Mouse (Mus musculus): ENCODE results near the gene Omt2b.
"Not testable (repeated sequence)": the region's sequence is repeated elsewhere in the genome, so short reads cannot be mapped to it uniquely, and the experiment has no call there.

Omt2b gene
- long read RNA-seq, experiment 1 = 0 reads
- long read RNA-seq, experiment 2 = 0 reads

DNA sequence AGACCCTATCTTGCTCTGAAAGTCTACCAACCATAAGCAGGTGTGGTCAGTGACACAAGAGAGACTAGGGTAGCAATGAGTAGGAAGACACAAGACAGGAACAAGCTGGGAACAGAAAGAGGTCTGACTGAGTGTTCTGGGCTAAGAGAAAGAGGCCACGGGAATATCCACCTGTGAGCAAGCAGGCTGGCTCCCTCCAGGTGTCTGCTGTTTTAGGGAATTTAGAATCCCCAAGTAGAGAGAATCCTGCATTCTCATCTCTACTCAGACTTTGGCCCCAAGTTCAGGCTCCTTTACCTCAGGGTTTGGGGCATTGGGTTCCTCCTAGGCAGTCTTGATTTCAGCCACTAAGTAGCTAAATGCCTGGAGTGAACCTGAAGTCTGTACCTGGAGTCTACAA lies at the start of gene Omt2b:
Gene Omt2b, plus strand, starts transcription at position 301 of the 400 bp plus-strand sequence.
- intact Hi-C loops (cut with DNase I) = not testable (repeated sequence)

DNA sequence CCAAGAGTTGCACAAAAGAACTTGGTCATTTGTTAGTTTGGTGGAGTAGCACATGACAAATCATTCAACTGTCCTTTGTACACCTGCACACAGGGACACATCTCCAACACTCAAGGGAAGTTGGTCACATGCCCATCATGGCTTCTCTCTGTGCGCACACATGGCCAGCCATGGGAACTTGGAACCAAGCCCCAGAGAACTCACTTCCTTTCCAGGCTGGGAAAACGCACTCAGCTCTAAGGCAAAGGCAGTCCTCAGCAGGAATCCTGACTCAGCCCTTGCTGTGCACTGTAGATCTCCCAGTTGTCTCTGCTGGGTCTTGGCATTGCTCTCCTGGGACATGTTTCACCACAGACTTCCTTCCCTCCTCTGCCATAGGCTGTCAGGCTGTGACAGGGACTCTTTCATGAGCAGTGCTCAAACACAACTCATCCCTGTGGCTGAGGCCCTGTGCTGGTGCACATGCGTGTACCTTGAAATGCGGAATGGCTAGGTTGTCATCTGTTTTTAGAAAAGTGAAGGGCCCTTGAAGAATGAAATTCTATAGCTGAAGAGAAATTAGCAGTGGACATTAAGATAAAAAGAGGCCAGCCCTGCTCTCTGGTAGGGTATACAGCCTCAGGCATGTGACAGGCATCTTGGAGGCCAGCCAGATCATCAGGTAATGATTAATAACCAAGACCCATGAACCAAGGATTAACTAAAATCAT lies 45.2 kb upstream of the Omt2b start:
- intact Hi-C loops (cut with DNase I) = not testable (repeated sequence)

DNA sequence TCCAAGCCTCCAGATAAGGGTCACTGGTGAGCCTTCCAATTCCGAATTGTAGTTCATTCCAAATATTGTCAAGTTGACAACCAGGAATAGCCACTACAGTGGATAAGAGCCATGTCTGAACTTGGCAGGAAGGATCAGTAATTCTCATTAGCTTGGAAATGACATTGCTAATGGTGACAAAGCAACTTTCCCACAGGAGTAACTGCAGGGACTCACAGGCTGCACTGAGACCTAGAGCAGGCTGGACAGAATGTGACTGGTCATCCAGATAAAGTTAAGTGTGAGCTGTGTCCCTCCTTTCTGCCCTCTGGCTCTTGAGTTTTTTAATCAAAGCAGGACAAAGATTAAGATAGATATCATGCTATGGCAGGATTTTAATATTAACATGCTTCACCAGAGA lies 38.3 kb upstream of the Omt2b start:
- intact Hi-C loops (cut with DNase I) = not testable (repeated sequence)

DNA sequence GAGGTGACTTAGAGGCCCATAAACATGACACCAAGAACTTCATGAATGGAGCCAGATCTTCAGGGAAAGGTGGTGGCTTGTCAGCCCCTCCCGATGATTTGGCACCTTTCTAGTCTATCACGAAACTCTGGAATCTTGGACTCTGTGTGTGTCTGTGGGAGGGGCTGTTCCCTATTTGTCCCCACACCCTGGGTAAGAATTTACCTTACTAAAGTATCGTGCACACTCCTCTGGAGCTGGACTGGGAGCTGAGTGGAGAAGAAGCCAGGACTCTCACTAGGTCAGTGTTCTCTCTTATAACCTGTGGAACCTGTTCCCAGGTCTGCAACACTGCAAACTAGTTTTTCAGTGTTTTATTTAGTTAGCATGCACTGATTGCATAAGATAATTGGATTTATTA lies 37.7 kb upstream of the Omt2b start, which contains the start of gene Gm10639:
Gene Gm10639, plus strand, starts transcription at position 201 of the 400 bp plus-strand sequence.
- intact Hi-C loops (cut with DNase I) = not testable (repeated sequence)

DNA sequence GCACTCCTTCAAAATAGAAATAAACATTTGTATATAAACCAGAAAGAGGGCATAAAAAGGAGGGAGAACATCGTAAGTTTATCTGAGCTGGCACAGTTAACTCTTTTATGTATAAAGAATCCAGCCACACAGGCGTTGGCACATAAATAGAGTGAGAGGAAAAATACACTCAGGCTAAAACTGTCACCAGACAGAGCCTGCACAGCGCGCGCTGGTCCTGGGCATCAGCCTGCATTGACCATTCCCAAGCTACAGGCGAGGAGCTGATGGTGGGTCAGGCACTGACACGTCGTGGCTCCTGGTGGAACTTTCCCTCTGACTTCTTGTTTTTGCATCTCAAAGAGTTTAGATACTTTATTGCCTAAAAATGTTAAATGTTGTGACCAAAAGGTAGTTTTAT lies 34.9 kb upstream of the Omt2b start:
- intact Hi-C loops (cut with DNase I) = not testable (repeated sequence)

DNA sequence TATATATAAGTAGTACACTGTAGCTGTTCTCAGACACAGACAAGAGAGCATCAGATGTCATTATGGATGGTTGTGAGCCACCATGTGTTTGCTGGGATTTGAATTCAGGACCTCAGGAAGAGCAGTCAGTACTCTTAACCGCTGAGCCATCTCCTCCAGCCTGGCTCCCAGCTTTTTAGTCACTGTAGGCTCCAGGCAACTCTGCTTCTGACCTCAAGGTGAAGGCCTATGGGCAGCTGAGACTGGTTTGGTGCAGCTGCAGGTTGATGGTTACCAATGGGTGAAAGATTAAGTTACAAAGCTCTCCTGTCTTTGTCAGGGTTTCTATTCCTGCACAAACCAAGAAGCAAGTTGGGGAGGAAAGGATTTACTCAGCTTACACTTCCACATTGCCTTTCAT lies 33.7 kb upstream of the Omt2b start:
- intact Hi-C loops (cut with DNase I) = not testable (repeated sequence)

DNA sequence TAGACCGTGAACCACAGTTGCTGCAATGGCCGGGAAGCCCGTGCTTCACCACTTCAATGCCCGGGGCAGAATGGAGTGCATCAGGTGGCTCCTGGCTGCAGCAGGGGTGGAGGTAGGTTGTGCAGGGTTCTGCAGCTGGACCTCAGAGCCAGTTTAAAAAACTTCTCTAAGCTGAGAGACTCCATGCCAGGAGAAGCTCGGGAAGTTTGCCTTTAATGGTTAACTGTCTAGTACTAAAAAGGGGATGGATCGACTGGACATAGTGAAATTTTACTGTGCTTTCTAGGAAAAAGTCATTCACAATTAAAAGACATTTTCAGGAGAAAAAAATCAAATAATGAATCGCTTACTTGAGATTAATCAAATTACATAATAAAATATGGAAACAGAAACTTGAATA lies 32.6 kb upstream of the Omt2b start:
- intact Hi-C loops (cut with DNase I) = not testable (repeated sequence)

DNA sequence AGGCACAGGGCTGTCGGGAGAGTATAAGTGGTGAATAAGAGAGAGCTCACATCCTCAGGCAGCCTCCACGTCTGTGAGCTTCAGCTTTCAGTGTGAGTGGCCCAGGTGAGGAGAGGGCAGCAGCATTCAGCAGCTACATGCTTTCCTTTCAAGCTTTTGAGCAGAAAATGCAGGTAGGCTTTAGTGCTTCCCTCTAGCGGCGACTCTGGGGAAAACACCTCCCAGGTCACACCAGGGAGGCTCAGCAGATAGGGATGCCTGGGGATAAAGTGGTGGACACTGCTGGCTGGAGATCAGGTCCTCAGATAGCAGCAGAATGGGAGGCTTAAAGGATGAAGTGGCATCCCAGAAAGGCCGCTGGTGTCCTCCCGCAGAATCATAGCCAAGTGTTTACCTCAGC lies 31.3 kb upstream of the Omt2b start:
- intact Hi-C loops (cut with DNase I) = not testable (repeated sequence)

DNA sequence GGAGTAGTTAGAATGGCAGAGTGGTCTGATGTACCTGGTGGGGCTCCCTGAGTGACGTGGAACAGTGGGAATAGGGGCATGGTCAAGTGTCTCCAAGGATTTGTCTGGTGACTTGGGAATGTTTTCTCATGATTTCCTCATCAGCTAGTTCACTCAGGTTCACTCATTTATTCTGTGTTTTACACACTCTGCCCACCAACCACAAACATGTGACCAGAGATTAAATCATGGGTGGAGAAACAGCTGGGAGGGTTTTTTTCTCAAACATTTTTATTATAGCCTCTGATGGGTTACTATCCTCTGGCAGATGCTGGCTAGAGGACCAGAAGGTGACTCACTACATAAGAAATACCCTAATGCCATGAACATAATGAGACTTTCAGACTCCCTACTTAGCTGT lies 29.2 kb upstream of the Omt2b start:
- intact Hi-C loops (cut with DNase I) = no loop called here

DNA sequence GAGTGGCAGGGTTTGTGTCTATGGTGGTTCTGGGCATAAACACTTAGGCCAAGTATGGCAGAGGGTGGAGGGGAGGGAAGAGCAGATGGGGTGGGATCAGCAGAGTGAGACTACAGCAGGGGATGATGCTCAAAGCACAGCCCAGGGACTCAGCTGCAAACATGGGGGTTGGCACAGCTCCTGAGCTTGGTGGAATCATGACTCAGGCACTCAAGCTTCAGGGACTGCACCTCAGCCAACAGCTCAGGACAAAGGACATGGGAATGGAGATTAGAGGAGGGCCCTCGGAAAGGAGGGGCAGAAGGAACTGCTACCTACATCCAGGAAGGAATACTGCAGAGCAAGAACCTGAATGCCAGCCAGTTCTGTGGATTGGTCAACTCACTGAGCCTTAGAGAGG lies 28.2 kb upstream of the Omt2b start:
- intact Hi-C loops (cut with DNase I) = not testable (repeated sequence)

DNA sequence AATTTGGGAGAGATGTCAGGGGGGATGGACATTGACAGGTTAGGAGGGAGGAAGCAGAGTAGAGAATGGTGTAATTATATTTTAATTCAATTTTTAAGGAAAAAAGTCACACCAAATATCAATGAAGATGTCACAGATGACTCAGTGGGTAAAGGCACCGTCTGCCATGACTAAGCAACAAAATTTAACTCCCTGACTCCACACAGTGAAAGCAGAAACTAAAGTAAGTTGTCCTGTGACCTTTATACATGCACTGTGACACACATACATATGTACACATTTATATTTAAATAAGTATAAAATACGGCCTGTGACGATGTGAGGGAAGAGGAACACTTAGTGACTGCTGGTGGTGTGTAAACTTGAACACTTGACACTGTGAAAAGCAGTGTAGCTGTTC lies 19.3 kb upstream of the Omt2b start:
- intact Hi-C loops (cut with DNase I) = not testable (repeated sequence)

DNA sequence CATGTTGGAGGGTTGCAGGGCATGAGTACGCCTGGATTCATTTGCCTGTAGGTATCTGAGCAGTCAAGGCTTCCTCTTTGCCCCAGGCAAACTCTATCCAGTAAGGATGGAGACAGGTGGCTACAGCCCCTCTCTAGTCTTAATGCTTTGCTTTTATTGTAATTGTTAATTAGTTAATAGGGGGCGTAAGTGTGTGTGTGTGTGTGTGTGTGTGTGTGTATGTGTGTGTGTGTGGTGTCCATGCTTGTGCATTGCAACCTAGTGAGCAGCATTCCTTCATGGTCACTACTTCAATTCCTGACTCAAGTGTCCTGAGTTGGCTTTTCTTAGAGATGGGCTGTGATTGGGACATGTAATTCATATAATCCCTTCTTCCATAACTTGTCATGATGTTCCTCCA lies 12.7 kb upstream of the Omt2b start, which contains the start of gene Omt2a:
Gene Omt2a, minus strand, starts transcription at position 101 of the 400 bp plus-strand sequence.
- intact Hi-C loops (cut with DNase I) = loop anchor here (5.0 kb wide), 1 partner anchor 73 kb away; no protein-coding TSS in a partner anchor

DNA sequence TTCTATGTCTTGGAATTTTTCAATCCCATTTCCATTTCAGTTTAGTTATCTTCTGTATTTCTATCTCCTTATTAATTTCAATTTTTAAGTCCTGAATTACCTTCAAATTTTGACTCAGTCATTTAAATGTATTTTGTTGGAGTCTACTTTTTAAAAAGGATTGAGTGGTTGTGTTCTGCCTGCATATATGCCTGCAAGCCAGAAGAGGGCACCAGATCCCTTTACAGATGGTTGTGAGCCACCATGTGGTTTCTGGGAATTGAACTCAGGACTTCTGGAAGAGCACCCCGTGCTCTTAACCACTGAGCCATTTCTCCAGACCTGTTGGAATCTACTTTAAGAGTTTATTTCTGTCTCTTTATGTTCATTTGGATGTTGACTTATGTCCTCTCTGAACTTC lies 7.9 kb upstream of the Omt2b start:
- intact Hi-C loops (cut with DNase I) = loop anchor here (5.0 kb wide), 1 partner anchor 68 kb away; no protein-coding TSS in a partner anchor

DNA sequence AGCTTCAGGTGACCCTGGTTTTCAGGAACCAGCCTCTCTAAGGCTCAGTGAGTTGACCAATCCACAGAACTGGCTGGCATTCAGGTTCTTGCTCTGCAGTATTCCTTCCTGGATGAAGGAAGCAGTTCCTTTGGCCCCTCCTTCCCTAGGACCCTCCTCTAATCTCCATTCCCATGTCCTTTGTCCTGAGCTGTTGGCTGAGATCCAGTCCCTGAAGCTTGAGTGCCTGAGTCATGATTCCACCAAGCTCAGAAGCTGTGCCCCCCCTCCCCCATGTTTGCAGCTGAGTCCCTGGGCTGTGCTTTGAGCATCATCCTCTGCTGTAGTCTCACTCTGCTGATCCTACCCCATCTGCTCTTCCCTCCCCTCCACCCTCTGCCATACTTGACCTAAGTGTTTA lies 9.7 kb downstream of the Omt2b start:
- intact Hi-C loops (cut with DNase I) = not testable (repeated sequence)

DNA sequence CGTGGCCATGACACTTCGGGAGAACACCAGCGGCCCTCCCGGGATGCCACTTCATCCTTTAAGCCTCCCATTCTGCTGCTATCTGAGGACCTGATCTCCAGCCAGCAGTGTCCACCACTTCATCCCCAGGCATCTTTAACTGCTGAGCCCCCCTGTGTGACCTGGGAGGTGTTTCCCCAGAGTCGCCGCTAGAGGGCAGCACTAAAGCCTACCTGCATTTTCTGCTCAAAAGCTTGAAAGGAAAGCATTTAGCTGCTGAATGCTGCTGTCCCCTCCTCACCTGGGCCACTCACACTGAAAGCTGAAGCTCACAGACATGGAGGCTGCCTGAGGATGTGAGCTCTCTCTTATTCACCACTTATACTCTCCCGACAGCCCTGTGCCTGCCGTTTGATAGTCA lies 12.9 kb downstream of the Omt2b start:
- intact Hi-C loops (cut with DNase I) = not testable (repeated sequence)

DNA sequence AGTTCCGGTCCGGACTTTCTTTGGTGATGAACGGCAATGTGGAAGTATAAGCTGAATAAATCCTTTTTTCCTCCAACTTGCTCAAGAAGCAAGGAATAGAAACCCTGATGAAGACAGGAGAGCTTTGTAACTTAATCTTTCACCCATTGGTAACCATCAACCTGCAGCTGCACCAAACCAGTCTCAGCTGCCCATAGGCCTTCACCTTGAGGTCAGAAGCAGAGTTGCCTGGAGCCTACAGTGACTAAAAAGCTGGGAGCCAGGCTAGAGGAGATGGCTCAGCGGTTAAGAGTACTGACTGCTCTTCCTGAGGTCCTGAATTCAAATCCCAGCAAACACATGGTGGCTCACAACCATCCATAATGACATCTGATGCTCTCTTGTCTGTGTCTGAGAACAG lies 15.1 kb downstream of the Omt2b start:
- intact Hi-C loops (cut with DNase I) = not testable (repeated sequence)

DNA sequence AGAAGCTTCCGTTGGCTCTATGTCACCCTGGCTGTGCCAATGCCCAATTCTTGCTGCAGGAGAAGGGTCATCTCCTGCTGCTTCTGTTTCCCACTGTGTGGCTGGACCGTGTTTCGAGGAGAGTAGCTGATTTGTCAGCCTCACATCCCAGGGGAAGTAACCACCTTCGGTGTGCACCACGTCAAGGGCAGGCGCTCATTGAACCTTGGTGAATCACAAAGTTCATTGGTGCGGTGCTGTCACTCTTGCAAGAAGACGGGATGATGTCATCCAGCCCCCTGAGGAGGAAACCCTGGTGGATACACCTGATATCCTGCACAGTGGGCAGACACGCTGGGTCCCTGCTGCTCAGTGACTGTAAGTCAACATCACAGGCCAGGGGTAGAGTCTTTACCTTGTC lies 15.7 kb downstream of the Omt2b start:
- intact Hi-C loops (cut with DNase I) = not testable (repeated sequence)

DNA sequence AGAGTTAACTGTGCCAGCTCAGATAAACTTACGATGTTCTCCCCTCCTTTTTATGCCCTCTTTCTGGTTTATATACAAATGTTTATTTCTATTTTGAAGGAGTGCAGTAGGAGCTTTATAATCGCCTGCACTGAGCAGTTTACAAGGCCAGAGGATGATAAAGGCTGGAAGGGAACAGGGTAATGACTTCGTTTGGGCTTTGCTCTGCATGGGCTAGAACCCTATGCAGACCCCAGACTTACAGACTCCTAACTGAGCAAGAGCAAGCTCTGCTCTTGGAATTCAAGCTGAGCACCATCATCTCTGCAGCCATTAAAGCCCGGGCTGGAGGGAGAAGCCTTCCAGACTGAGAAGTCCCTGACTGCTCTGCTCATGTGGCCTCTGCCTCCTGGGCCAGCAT lies 17.8 kb downstream of the Omt2b start:
- intact Hi-C loops (cut with DNase I) = not testable (repeated sequence)

DNA sequence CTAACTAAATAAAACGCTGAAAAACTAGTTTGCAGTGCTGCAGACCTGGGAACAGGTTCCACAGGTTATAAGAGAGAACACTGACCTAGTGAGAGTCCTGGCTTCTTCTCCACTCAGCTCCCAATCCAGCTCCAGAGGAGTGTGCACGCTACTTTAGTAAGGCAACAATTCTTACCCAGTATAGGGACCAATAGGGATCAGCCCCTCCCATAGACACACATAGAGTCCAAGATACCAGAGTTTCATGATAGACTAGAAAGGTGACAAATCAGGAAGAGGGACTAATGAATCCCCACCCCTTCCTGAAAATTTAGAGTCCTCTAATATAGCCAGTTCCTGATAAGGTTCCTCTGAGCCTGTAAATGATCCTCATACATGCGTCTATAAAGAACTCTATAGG lies 19.6 kb downstream of the Omt2b start:
- intact Hi-C loops (cut with DNase I) = no loop called here

DNA sequence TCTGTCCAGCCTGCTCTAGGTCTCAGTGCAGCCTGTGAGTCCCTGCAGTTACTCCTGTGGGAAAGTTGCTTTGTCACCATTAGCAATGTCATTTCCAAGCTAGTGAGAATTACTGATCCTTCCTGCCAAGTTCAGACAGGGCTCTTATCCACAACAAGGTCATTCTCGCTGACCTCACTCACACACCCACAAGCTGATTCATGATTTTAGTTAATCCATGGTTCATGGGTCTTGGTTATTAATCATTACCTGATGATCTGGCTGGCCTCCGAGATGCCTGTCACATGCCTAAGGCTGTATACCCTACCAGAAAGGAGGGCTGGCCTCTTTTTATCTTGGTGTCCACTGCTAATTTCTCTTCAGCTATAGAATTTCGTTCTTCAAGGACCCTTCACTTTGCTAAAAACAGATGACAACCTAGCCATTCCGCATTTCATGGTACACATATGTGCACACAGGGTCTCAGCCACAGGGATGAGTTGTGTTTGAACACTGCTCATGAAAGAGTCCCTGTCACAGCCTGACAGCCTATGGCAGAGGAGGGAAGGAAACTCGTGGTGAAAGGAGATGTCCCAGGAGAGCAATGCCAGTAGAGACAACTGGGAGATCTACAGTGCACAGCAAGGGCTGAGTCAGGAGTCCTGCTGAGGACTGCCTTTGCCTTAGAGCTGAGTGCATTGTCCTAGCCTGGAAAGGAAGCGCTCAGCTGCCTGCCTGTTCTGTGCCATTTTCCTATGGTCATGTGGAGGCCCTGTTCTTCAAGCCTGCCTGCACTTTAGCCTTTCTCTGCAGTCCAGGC lies 21.0 kb downstream of the Omt2b start:
- intact Hi-C loops (cut with DNase I) = not testable (repeated sequence)

DNA sequence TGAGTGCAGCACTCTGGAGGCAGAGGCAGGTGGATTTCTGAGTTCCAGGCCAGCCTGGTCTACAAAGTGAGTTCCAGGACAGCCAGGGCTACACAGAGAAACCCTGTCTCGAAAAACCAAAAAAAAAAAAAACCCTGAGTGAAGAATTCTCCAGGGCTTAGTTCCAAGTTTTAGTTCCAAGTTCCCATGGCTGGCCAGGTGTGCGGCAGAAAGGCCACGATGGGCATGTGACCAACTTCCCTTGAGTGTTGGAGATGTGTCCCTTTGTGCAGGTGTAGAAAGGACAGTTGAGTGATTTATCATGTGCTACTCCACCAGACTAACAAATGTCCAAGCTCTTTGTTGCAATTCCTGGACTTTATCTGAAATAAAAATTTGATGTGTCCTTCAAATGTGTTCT lies 21.8 kb downstream of the Omt2b start:
- intact Hi-C loops (cut with DNase I) = not testable (repeated sequence)

DNA sequence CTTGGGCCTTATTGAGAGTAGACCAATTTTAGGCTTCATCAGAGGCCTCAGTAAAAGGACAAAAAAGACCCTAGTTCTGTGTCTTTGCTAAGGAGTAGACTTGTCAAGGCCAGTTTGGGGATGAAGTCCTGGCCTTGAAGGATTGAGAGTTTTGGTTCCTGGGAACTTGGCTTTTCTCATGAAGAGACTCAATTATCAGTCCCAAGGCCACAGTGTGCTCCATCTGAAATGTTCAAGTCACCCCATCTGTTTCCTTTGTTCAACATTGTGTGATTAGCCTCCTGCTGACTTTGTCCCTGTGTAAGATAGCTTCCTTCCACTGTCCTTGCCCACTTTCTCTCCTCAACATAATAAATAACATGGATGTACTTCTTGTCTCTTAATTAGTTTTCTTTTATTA lies 22.6 kb downstream of the Omt2b start:
- intact Hi-C loops (cut with DNase I) = loop anchor here (10.0 kb wide), 1 partner anchor 205 kb away; no protein-coding TSS in a partner anchor

Measured in adrenal gland (tissue).